Mouse (Mus musculus): ENCODE data around the gene Galnt9.

DNA sequence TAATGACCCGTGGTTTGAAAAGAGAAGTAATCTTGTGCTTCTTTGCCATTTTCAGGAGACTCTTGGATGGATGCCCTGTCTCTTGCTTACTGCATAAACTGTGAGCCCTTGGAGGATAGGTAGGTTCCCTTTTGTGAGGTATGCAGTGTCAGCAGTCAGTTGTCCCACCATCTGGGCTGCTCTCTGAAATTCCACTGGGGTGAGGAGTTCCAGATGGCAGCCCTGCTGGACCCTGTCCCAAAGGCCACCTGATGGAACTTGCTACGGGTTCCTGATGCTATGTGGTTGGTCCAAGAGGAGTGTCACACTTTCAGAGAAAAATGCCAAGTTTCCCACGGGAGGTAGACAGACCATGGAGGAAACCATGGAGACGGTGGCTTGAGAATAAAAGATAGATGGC, 27.8 kb upstream of the Galnt9 start:
- no peak for TF ChIP-seq MAFK (IDR thresholded peaks at IDR 0.05; ENCODE audit: insufficient read depth, low read depth, low read length)
- TF ChIP-seq ZNF384 (IDR thresholded peaks at IDR 0.05; ENCODE audit: low read depth, low read length): no peak
- no peak for TF ChIP-seq ZC3H11A (IDR thresholded peaks at IDR 0.05; ENCODE audit: borderline replicate concordance, low read depth, low read length)
